Mouse (Mus musculus) embryo, embryonic 9.5 days (tissue): ENCODE measurements around the gene Gimap3.

Source experiments
- DNase-seq: peaks from one replicate; pipeline ENCODE4 v3.0.0-alpha.2; 2017; ENCODE audit errors: extremely low spot score

The Gimap3 gene

GRCm38 (mm10) chr6:48770696-48771095, at the start of gene Gimap3:
Gimap3 (minus strand) TSS chr6:48770851.
- no peak for DNase-seq

GRCm38 (mm10) chr6:48817815-48818214, 47.2 kb upstream of the Gimap3 start:
- peak; percentile 60 for DNase-seq

- no peak for DNase-seq
Measured at GRCm38 (mm10) chr6:48815013-48815412, 44.4 kb upstream of the Gimap3 start.

GRCm38 (mm10) chr6:48809494-48810219, 39.0 kb upstream of the Gimap3 start:
- DNase-seq: no peak

- no peak for DNase-seq
Measured at GRCm38 (mm10) chr6:48806746-48807145, 36.1 kb upstream of the Gimap3 start.

- no peak for DNase-seq
Measured at GRCm38 (mm10) chr6:48804346-48804745, 33.7 kb upstream of the Gimap3 start.

GRCm38 (mm10) chr6:48803406-48804051, 32.9 kb upstream of the Gimap3 start:
- DNase-seq: no peak

GRCm38 (mm10) chr6:48801897-48802296, 31.2 kb upstream of the Gimap3 start:
- no peak for DNase-seq

- DNase-seq: no peak
Measured at GRCm38 (mm10) chr6:48787867-48788266, 17.2 kb upstream of the Gimap3 start.

GRCm38 (mm10) chr6:48785601-48786000, 14.9 kb upstream of the Gimap3 start:
- no peak for DNase-seq

- no peak for DNase-seq
Measured at GRCm38 (mm10) chr6:48785189-48785588, 14.5 kb upstream of the Gimap3 start.

GRCm38 (mm10) chr6:48784406-48784805, 13.8 kb upstream of the Gimap3 start:
- DNase-seq: no peak

- peak; percentile 77 for DNase-seq
Measured at GRCm38 (mm10) chr6:48772030-48772429, 1.4 kb upstream of the Gimap3 start.

- no peak for DNase-seq
Measured at GRCm38 (mm10) chr6:48768933-48769332, 1.7 kb downstream of the Gimap3 start.

GRCm38 (mm10) chr6:48768178-48768869, 2.3 kb downstream of the Gimap3 start:
- no peak for DNase-seq

GRCm38 (mm10) chr6:48764496-48764895, 6.2 kb downstream of the Gimap3 start:
- no peak for DNase-seq

GRCm38 (mm10) chr6:48763567-48764270, 6.9 kb downstream of the Gimap3 start:
- no peak for DNase-seq

GRCm38 (mm10) chr6:48747091-48747966, 23.3 kb downstream of the Gimap3 start:
- DNase-seq: no peak

GRCm38 (mm10) chr6:48745959-48746889, 24.4 kb downstream of the Gimap3 start, which contains the start of gene Gimap5:
Gimap5 (plus strand) TSS chr6:48746197.
- peak; percentile 20 for DNase-seq

- no peak for DNase-seq
Measured at GRCm38 (mm10) chr6:48745490-48745889, 25.2 kb downstream of the Gimap3 start.
